Mouse (Mus musculus) monocyte, adult 2 months (primary cell): ENCODE measurements around the gene Sat2.
A peak's percentile ranks its signal among the peaks of the same experiment; 100 is the strongest.
"Not testable (repeated sequence)": the region's sequence is repeated elsewhere in the genome, so short reads cannot be mapped to it uniquely, and the experiment has no call there.

Experiments used
- DNase-seq, 2 experiments: peaks; one replicate each; pipeline ENCODE4 v3.0.0; 2022; ENCODE audit warnings: low spot score in 2 of 2, low read depth in 1 of 2

Sat2 gene

DNA sequence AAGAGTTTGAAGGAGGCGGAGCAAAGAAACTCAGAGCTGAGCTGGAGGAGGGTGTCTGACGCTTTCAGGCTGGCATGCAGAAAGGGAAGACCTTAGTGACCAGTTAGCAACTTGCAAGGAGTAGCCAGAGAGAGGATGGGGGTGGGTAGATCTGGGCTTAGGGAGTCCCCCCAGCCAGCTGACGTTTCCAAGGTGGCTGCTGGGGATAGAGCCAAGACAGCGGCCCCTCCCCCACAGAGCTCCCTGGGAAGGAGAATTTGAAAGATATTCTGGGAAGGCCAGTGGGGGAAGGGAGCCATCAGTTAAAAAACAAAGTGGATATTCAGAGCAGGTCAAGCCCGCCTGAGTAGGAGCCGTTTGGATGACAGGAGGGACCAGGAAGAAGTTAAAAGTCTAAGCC is 21.7 kb upstream of the Sat2 start:
- no peak for DNase-seq

DNA sequence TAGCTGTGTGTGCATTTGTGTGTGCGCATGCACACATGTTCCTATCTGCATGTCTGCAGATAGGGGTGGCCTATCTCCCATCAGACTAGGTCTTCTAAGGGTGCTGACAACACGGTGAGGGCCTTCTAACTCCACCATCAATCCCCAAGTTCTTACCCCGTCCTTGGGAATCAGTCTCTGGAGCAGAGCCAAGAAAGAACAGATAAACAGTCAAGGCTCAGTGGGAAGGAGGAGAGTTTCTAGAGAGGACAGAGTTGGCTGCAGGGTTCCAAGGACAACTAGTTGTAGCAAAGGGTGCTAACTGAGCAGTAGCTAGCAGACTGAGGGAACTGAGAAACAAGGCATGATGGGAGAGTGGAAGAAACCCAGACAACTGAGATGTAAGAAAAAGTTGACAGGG is 20.1 kb upstream of the Sat2 start:
- DNase-seq, result no peak

DNA sequence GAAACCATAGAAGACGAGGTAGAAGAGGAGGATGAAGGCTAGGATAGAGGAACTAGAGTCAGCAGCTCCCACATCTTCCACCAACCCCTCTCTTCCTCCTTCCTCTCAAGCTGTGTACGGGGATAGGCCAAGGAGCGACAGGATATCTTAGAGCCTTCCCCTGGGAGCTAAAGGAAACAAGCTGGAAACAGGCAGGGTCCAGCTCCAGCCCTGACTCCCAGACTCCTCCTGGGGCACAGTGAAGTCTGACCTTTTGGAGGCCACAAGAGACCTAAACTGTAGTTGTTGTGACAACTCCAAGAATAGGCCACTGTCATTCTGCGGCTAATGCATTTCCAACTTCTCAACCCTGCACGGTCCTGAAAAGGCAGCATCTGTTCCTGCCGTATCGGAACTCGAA is 18.3 kb upstream of the Sat2 start:
- DNase-seq, result no peak

DNA sequence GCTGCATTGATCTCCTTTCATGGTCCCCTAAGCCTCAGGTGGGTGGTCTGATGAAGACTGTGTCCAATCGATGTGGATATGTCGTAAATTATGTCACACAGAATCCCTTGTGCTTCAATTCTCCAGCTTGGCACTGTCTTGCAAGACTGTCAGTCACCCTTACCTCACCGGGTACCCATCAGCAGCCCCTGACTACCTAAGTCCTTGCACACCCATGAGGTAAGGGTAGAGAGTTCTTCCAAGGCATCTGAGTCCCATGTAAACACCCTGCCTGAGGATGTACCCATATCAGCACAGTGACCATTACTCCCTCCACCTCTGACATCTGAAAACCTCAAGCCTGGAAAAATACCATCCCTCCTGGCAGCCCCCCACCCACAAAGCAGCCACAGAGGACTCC is 17.5 kb upstream of the Sat2 start:
- no peak for DNase-seq

DNA sequence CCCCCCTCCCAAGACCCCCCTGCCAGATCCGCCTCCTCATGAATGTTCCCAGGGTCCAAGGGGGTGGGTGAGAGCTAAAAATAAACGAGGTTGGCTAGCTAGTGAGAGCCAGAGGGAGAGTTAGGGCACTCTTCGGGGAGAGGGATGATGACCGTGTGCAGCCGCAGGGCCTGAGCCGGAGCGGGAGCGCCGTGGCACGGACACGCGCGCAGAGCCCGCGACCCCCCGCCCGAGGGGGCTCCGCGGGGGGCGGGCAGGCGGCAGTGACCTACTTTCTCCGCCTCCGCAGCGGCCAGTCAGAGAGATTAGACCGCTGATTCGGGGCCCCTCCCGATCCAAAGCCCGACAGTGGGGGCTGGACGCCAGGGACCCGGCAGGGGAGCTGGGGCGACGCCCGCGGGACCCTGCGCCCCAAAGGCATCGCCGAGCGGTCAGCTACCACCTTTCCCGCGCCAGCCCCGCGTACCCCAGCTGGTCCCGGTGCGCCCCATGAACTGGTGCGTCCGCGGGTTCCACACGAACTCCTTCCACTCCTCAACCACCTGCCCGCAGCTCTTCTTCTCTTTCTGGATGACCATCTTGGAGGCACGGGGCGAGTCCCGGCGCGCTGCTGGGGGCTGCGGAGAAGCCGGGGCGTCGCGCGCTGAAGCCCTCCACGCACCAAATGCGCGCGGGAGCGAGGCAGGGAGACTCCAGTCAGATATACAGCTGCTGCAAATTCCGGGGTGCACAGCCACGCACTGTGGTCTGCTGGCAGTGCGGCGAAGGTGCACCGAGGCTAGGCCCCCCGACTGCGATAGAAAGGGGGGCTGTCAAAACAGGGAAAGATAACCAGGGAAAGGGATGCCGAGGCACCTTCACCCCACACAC is 16.8 kb upstream of the Sat2 start:
- DNase-seq, result no peak

DNA sequence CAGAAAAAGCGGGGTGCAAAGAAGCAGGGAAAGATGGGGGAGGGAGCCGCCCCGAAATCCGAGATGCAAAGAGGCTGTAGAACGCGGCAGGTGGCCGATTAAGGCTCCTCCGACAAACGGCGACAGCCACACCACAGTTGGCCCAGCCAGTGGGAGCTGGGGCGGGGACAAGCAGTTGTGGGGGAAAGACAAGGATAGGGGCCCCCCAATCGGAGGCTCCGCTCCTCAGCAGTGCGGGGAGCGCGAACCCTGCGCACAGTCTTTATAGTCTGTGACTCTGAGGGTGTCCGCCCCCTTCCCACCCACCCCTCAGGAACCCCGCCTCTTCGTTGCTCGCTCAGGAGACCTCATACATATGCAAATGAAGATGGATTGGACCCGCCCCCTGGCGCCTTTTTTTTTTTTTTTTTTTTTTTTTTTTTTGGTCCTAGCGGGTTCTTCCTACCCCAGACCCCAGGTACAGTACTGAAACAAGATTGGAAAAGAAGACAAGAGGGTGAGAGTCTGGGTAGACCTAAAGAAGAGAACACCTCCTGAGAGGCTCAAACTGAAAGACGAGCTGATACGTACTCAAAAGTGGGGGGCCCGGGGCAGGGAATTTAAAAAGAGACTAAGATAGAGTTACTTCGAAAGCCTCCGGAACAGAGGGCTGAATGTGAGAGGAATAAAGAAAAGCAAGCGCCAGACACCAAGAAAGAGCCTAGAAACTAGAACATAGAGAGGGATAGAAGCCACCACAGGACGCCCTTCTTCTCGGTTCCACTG is 15.9 kb upstream of the Sat2 start, which contains the start of gene Atp1b2:
Atp1b2 (minus strand) TSS at position 217 of the 765 bp plus-strand sequence.
- no peak for DNase-seq

DNA sequence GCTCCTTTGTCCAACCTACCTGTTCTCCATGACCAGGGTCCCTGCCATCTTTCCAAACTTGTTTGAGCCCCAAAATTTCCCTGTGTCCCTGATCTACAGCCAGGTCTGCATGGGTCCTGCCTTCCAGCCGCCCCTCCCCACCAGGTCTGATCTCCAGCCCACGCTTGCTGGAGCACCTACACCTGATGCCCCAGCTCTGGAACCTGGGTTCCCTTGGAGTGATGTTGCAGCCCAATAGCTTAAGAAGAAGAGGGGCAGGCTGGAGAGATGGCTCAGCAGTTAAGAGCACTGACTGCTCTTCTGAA is 15.4 kb upstream of the Sat2 start:
- DNase-seq, result no peak

DNA sequence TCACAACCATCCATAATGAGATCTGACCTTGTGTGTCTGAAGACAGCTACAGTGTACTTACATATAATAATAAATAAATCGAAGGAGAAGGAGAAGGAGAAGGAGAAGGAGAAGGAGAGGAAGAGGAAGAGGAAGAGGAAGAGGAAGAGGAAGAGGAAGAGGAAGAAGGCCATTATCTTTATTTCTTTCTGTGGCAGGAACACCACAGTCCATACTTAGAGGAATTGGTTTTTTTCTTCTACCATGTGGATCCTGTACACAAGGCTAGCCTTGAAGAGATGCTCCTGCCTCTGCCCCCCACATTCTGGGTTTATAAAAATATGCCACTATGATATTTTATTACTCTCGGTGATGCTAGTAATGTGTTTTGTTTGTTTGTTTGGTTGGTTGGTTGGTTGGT is 15.0 kb upstream of the Sat2 start:
- no peak for DNase-seq

DNA sequence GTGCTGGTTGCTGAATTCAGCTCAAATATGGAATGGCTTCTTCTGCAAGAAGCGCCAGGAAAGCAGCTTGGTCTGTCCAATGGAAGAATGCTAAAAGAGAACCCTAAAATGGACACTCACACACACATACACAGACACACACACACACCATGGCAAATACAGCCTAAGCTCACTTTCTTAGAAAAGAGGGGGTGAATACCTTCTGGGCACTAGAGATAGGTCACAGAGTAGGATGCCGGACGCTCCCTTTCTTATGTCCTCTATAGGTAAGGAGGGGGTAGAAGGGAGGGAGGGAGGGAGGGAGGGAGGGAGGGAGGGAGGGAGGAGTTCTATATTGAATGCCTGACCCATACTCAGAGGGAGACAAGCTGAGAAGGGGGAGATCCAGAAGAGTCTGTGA is 13.3 kb upstream of the Sat2 start:
- no peak for DNase-seq

DNA sequence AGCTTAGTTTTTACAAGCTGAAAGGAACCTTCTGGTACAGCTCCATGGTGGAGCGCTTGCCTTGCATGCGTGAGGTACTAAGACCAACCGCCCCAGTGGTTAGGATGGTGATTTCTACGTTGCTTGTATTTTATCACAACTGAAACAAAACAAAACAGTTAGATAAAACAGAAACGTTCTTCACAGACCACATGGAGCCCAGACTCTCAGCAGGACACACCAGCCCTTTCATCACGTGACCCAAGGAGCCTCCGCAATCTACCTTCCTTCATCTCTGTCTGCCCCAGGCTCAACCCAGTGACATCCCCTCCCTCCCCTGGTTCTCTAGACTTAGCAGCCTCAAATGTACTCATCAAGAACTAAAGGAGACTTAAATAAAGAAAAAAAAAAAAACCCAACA is 12.4 kb upstream of the Sat2 start:
- no peak for DNase-seq

DNA sequence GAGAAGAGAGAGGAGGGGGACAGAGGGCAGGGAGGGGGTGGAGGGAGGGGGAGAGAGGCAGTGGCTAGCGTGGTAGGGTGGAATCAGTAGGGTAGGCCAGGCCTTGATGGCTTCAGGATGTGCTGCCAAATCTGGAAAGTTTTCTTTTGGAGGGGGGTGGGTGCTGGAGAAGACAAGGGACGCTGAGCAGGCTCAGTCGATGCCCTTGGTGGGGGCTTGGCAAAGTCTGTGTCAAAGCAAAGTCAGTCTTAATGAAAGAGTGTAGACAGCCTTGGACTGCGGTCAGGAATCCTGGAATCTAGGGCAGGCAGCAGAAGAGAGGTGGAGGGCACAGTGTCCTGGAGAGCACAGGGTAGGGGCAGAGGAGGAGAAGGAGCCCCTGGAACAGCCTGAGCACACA is 10.9 kb upstream of the Sat2 start:
- no peak for DNase-seq

DNA sequence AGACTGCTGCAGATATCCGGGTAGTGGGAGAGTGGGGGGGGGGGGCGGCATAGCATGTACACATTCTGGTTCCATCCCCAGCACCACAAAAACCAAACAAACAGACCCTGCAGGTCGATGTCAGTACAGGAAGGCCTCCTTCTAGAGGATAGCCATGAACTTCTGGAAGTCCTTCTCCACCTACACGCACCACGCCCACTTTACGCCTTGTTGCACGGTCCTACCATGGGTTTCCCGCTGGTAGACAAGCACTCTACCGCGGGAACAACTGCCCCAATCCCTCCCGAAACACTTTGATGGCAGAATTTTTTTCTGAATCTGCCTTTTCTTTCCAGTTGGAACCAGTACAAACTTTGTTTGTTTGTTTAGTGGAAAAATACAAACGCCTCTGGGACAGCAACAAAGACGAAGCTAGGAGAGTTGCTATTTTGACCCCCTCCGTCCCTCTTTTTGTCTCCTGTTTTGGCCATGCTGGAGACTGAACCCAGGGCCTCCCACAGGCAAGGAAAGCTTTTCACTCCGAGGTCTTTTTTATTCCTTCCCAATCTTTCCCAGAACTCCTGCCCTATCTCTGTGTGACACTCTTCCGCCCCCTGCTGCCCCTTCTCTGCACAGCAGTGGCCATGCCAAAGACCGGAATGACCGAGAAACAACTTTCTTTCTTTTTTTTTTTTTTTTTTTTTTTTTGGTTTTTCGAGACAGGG is 8.1 kb upstream of the Sat2 start:
- peak in 1 of 2 experiments; percentile 43 for DNase-seq

DNA sequence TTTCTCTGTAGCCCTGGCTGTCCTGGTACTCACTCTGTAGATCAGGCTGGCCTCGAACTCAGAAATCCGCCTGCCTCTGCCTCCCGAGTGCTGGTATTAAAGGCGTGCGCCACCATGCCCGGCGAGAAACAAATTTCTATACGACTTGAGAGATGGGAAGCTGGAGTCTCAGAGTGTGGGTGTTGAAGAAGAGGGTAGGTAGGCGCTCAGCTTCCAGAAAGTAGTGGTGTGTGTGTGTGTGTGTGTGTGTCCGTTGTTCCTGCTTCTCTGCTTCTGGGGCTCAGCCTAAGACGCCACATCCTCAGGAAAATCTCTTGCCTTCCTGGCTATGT is 7.6 kb upstream of the Sat2 start:
- DNase-seq, result not testable (repeated sequence)

DNA sequence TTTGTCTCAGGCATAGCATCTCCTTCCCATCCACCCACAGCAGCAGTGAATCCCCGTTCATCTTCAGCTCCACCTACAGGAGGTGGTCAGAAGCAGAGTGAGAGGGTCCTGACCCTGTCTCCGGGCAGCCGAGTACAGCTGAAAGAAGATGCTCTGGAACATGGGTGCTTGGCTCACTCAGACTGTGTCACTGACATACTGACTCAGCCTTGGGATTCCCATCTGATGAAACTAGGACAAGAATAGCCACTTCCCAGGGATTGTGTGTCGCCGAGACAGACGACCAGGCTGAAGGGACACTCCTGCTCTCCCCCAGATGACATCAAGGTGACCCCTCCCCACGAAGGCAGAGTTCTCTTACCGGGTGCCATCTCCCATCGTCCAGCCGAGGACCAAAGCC is 5.0 kb upstream of the Sat2 start:
- DNase-seq, result no peak

DNA sequence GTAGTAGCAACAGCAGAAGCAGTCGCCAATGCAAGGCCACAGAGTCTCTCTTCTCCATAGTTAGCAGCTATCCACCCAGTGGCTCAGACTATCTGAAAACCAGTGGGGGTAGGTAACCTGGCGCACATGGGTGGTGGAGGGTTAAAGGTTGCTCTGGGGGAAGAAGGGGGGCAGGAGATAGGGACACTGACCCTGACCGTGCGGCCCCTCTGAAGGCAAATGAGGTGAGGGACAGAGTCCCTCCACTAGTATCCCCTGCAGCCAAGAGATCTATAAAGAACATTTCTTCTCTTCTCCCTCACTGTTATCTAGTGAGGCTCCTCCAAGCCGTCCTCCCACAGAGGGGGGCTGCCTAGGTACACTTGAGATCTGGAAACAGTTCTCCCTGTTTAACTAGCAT is 4.0 kb upstream of the Sat2 start, which contains the start of gene Shbg:
Shbg (minus strand) TSS at position 101 of the 400 bp plus-strand sequence.
- DNase-seq, result no peak

DNA sequence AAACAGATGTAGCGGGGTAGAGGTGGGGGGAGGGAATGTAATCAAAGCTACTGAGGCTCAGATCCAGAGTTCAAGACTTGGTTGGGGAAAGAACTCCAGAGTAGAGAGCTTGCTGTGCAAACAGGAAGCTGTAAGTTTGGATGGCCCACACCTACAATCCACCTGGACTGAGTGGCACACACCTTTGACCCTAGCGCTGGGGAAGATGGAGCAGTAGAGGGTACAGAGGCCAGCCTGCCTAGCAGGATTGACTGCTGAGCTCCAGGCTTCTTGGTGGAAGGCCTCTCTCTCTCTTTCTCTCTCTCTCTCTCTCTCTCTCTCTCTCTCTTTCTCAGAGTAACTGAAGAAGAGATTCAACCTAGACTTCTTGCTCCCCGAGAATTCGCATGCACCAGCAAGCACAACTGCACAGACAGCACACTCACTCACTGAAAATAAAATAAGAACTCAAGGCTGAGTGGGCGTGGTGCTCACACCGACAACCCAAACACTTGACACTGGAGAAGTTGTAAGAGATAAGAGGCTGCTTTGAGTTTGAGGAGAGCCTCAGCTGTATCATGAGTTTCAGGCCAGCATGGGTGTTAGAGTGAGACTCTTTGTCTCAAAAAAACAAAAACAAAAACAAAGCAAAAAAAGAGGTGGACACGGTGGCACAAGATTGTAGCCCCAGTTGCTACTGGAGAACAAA is 1.3 kb upstream of the Sat2 start:
- no peak for DNase-seq

DNA sequence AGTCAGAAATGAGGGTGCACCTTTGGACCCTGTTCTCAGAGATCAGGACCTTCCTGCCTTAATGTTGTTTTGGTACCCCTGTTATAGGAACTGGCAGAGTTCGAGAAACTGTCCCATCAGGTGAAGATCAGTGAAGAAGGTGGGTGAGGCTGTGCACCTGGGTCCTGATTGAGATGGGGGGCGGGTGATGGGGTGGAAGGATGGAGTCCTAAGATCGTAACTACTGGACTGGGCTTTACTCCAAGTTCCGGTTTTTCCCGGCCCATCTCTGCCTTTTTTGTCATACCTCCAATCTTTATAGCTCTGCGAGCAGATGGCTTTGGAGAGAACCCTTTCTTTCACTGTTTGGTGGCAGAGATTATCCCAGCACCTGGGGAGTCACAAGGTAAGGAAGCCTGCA is 582 bp downstream of the Sat2 start:
- no peak for DNase-seq

DNA sequence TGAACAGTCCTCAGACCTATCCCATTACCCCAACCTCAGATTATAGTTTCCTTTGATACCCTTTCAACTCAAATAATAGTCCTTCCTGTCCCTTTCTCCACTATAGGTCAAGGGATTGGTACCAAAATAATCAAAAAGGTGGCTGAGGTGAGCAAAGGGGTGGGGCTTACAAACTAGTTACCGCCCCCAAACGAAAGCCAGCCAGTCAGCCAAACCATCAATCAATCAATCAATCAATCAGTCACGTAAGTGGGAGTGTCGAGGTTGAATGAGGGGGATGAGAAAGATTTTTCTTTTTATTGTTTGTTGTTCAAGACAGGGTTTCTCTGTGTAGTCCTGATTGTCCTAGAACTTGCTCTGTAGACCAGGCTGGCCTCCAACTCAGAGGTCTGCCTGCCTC is 1.2 kb downstream of the Sat2 start:
- DNase-seq, result no peak

DNA sequence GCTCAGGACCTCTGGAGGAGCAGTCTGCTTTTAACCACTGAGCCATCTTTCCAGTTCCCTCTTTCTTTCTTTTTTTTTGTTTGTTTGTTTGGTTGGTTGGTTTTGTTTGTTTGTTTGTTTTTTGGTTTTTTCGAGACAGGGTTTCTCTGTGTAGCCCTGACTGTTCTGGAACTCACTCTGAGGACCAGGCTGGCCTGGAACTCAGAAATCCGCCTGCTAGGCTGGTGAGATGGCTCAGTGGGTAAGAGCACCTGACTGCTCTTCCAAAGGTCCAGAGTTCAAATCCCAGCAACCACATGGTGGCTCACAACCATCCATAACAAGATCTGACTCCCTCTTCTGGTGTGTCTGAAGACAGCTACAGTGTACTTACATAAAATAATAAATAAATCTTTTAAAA is 2.5 kb downstream of the Sat2 start:
- DNase-seq, result not testable (repeated sequence)

DNA sequence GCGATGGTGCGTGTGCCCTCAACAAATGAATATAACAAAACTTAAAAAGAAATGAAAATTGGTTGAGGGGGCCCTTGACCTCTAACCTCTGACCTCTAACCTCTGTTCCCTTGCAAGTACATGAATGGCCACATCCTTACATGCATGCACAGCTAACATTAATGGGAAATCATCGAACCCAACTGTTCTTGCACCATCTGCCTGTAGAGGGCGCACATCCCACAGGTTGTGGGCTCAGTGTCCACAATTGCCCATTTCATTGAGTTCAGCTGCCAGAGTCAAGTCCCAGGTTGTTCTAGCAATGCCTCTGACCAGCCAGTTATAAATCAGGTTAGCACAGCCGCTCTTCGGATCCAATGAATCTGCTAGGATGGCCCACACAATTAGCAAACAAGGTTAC is 6.5 kb downstream of the Sat2 start:
- peak in 1 of 2 experiments; percentile 59 for DNase-seq

DNA sequence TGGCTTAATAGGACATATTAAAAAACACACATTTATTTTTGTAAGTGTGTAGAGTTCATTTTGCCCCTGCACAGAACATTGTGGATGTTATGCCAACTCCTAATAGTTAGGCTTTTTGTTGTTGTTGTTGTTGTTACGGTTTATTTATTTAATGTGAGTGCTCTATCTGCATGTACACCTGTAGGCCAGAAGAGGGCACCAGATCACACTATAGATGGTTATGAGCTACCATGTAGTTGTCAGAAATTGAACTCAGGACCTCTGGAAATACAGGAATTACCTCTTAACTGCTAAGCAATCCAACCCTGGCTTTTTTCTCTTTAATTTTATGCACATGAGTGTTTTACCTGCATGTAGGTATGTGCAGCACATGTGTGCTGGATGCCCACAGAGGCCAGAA is 8.0 kb downstream of the Sat2 start:
- DNase-seq, result no peak
